Mouse (Mus musculus): Measurements from ENCODE around the gene Sptlc2. TPM values are rescaled to one million over a fixed set of nuclear protein-coding genes. Genes with fewer than 3 reads are reported as not detected.

Gene Sptlc2
- total RNA-seq, 2 experiments from 2014 or later, result 26.0 to 33.8 TPM

- TF ChIP-seq CTCF (conservative IDR thresholded peaks at IDR 0.05), result no peak
- Histone ChIP-seq H3K4me3 (no peak overlapping the region), H3K27ac (no peak overlapping the region)
- DNase-seq (ENCODE audit: low spot score in 2 of 2), result no peak
These were observed 22.8 kb upstream of the Sptlc2 start for GRCm38 (mm10) chr12:87410999-87411398.

DNA sequence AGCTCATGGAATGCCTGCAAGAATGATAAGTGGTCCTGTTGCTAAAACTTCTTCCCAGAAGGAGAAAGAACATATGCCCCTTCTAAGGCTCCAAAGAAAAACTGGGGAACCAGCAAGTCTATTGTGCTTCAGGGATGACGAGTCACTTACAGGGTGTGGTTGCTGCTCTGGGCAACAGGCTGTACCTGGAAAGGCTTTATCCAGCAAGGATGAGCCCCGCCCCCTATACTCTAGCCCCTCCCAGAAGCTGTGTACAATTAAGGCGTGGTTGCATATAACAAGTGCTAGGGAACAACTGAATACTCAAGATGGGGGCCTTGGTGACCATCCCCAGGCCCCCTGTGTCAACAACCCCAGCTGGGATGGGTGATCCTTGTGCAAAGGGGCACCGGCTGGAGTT is 21.0 kb upstream of the Sptlc2 start:
- H3K4me3 ChIP-seq, result no peak overlapping the region
- TF ChIP-seq CTCF (conservative IDR thresholded peaks at IDR 0.05), result no peak
- no peak for DNase-seq (ENCODE audit: low spot score in 2 of 2)
- H3K27ac ChIP-seq, result no peak overlapping the region

DNA sequence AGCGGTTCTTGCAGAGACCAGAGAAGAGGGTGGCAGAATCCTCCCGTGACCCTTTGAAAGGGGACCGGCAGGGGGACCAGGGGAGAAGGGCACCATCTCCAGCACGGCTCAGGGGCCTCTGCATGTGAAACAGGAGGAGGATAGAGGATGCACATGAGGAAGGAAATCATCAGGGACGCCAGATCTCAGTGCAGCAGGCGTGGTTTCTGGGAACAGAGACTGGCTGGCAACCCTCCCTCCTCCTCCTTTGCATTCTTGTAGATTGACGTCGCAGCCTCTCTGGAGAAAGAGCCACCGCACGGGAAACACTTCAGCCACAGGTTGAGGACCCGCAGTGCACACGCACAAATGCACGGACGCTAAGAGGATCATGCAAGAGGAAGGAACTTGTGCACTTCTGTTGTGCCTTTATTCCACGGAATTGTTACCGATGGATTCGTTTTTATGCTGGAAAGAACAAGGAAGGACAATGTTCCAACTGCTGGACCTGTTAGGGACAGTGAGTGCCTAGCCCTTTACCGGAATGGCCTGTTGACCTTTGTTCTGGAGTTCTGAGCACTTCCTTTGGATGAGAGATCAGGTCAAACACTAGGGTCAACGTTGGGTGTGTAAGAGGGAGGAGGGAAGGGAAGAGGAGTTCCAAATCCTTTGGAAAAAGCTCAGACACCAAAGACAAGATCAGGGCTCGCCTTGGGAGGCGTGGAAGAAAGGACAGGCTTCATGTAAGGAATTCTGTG is 19.9 kb upstream of the Sptlc2 start:
- H3K27ac ChIP-seq, result no peak overlapping the region
- TF ChIP-seq CTCF (conservative IDR thresholded peaks at IDR 0.05), result no peak
- no peak for DNase-seq (ENCODE audit: low spot score in 2 of 2)
- H3K4me3 ChIP-seq, result peak overlapping the region; percentile 4; the same call in 1 of the 2 replicates

DNA sequence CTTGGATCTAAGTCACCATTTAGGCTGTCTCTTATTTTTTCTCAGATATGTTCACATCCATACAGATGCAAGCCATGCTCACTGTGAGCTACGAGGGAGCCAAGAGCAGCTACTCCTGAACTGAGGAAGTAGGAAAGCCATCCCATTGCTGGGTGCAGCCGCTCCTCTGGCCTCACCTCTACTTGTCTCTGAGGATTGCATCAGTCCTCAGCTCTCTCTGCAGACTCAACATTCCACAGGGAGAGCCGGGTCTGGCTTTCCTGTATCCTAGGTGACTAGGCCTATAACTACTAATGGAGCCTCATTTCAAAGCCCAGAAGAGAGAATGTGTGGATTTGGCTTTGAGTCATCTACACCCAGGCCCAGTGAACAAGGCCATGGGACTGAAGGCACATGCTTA is 17.6 kb upstream of the Sptlc2 start:
- no peak for TF ChIP-seq CTCF (conservative IDR thresholded peaks at IDR 0.05)
- H3K27ac ChIP-seq, result no peak overlapping the region
- no peak for DNase-seq (ENCODE audit: low spot score in 2 of 2)
- no peak overlapping the region for H3K4me3 ChIP-seq

- no peak overlapping the region for H3K4me3 ChIP-seq
- H3K27ac ChIP-seq, result no peak overlapping the region
- TF ChIP-seq CTCF (conservative IDR thresholded peaks at IDR 0.05), result no peak
- no peak for DNase-seq (ENCODE audit: low spot score in 2 of 2)
These were observed 17.0 kb upstream of the Sptlc2 start for GRCm38 (mm10) chr12:87405165-87405564.

- Histone ChIP-seq H3K4me3 (no peak overlapping the region), H3K27ac (no peak overlapping the region)
- DNase-seq (ENCODE audit: low spot score in 2 of 2), result no peak
- no peak for TF ChIP-seq CTCF (conservative IDR thresholded peaks at IDR 0.05)
These were observed 13.7 kb upstream of the Sptlc2 start for GRCm38 (mm10) chr12:87401883-87402282.

DNA sequence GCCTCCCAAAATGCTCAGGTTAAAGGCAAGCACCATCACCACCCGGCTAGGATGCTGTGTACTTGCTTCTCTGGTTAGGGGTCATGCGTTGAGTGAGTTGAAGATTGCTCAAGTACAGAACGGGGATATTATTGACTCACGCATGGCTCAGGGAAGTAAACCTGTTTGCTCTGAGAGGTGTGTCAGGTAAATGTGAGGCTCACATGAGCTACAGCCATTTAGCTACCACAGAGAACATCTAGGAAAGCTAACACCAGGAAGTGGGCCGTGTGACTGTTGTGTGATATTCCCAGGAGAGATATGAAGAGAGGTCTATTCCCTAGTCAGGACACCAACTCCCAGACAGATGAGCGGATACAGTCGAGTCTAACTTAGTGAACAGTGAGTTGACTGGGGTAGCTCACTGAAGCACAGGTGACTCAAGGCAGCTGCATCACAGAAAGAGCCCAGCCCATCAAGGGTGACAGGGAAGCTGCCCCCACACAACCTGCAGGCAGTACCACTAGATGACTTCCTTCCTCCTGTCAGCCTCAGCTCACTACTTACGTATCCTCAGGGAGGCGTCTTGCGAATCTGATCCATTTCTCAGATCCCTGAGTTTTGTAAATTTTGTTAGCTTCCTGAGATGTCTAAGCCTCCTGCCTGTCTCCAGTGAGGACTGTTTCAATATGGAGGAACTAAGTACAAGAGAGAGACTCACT is 11.1 kb upstream of the Sptlc2 start:
- Histone ChIP-seq H3K4me3 (no peak overlapping the region), H3K27ac (no peak overlapping the region)
- no peak for TF ChIP-seq CTCF (conservative IDR thresholded peaks at IDR 0.05)
- no peak for DNase-seq (ENCODE audit: low spot score in 2 of 2)

- Histone ChIP-seq H3K27ac (no peak overlapping the region), H3K4me3 (no peak overlapping the region)
- TF ChIP-seq CTCF (conservative IDR thresholded peaks at IDR 0.05), result no peak
- no peak for DNase-seq (ENCODE audit: low spot score in 2 of 2)
These were observed 9.8 kb upstream of the Sptlc2 start for GRCm38 (mm10) chr12:87397811-87398417.

GRCm38 (mm10) chr12:87397126-87397525 is 9.0 kb upstream of the Sptlc2 start:
- no peak overlapping the region for H3K27ac ChIP-seq
- TF ChIP-seq CTCF (conservative IDR thresholded peaks at IDR 0.05), result no peak
- no peak for DNase-seq (ENCODE audit: low spot score in 2 of 2)
- H3K4me3 ChIP-seq, result no peak overlapping the region

DNA sequence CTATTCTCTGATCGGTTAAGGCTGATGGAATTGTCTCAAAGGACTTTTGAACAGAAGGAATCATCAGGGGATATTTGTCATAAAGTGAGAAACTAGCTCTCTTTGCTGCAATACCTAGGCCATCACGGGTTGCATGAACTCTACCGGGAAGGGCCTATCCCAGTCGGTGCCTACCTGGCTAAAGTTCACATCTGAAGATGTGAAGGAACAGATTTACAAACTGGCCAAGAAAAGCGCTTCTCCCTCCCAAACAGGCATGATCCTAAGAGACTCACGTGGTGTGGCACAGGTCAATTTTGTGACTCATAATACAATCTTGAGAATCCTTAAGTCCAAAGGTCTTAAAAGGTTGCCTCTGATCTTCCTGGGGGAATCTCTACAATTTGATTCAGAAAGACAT is 6.2 kb upstream of the Sptlc2 start:
- Histone ChIP-seq H3K4me3 (no peak overlapping the region), H3K27ac (no peak overlapping the region)
- no peak for TF ChIP-seq CTCF (conservative IDR thresholded peaks at IDR 0.05)
- DNase-seq (ENCODE audit: low spot score in 2 of 2), result no peak

DNA sequence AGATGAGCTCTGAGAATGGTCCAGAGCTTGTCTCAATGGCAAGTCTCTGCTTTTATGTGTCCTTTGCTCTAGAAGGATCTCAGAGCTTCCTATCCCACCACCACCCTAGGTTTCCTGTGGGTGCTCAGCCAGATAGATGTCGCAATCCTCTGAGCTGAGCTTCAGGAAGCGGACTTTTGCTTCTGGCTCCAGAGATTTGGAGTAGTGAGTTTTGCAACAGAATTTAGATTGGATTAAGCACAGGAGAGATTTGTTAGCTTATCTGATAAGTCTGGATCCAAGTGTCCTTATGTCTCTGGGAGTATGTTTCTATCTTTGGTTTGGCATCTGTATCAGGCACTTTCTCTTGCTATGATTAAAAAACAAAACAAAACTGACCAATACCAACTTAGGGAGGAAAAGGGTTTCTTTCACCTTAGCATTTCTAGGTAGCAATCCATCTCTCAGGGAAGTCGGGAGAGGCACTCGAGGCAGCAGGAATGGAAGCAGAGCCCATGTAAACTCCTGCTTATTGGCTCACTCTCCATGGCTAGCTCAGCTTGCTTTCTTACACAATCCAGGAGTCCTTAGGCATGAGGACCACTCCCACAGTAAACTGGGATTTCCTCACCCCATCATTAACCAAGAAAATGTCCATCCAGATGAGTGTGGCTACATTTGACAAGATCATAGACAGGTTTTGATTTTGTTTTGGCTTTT is 5.4 kb upstream of the Sptlc2 start:
- H3K27ac ChIP-seq, result no peak overlapping the region
- H3K4me3 ChIP-seq, result no peak overlapping the region
- TF ChIP-seq CTCF (conservative IDR thresholded peaks at IDR 0.05), result no peak
- no peak for DNase-seq (ENCODE audit: low spot score in 2 of 2)

- Histone ChIP-seq H3K4me3 (no peak overlapping the region), H3K27ac (no peak overlapping the region)
- DNase-seq (ENCODE audit: low spot score in 2 of 2), result no peak
- TF ChIP-seq CTCF (conservative IDR thresholded peaks at IDR 0.05), result no peak
These were observed 3.2 kb upstream of the Sptlc2 start for GRCm38 (mm10) chr12:87391355-87391754.

GRCm38 (mm10) chr12:87389231-87389630 is 1.1 kb upstream of the Sptlc2 start:
- TF ChIP-seq CTCF (conservative IDR thresholded peaks at IDR 0.05), result no peak
- Histone ChIP-seq H3K4me3 (peak overlapping the region; percentile 99), H3K27ac (peak overlapping the region; percentile 90; the same call in 1 of the 2 replicates)
- no peak for DNase-seq (ENCODE audit: low spot score in 2 of 2)
